Mouse (Mus musculus): ENCODE results near the gene St6gal1.

GRCm38 (mm10) chr16:23284470-23285394 is 60.2 kb downstream of the St6gal1 start:
- TF ChIP-seq POLR2A (IDR thresholded peaks at IDR 0.05; ENCODE audit: borderline replicate concordance, insufficient read depth, low read length) (no peak), CTCF (IDR thresholded peaks at IDR 0.05; ENCODE audit: borderline replicate concordance, insufficient read depth, low read depth, low read length) (no peak)
